Mouse (Mus musculus): ENCODE measurements around the gene Olfr17. TPM values are rescaled to one million over a fixed set of nuclear protein-coding genes. Genes with fewer than 3 reads are reported as not detected.
"Not testable (repeated sequence)": the region's sequence is repeated elsewhere in the genome, so short reads cannot be mapped to it uniquely, and the experiment has no call there.

Olfr17 gene
- total RNA-seq (2021) (not detected), polyA plus RNA-seq (2012; rRNA removed) (not detected in 2 replicates)
- long read RNA-seq: 0 reads

DNA sequence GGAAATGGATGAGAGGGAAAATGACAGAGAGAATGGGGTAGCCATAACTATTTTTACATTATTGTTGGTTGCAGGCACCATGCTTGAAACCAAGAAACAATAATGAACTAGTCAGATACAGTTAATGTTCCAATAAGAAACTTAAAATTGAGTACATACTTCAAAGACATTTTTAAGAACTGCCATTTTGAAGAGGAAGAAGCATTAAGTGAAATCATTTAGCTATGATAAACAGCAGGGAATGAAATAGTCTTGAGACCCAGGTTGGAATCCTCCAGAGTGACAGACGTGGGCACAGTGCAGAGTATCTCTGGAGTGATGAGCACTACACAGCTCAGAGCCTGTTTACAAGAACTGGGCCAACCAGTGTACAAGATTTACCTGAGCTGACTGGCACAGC, at the start of gene Olfr17:
TSS of gene Olfr17 (plus strand) at position 301 of the 400 bp plus-strand sequence.
- Histone ChIP-seq H3K27me3 (ENCODE audit: control insufficient read depth, insufficient read depth, low read length) (no peaks in the 10 kb centered on the region), H3K79me2 (replicated peaks; ENCODE audit: control insufficient read depth, insufficient read depth, low read length) (no peaks in the 10 kb centered on the region), H3K9ac (ENCODE audit: low read depth, low read length) (no peak within 1 kb of the TSS), H3K27ac (no peak within 1 kb of the TSS), H3K4me1 (ENCODE audit: control insufficient read depth, insufficient read depth, low read length) (no peaks in the 10 kb centered on the region), H3K4me3 (no peak within 1 kb of the TSS), H3K36me3 (ENCODE audit: control insufficient read depth, insufficient read depth, low read length) (no peaks in the 10 kb centered on the region)
- intact Hi-C loops (cut with DNase I): no loop called here
- WGBS: 26% methylated on average over 1 of the region's 1 CpGs
- TF ChIP-seq EP300 (IDR thresholded peaks at IDR 0.05; ENCODE audit: insufficient read depth, low read depth, low read length) (no peak), CTCF (IDR thresholded peaks at IDR 0.05) (no peak)
- DNase-seq: no peak

DNA sequence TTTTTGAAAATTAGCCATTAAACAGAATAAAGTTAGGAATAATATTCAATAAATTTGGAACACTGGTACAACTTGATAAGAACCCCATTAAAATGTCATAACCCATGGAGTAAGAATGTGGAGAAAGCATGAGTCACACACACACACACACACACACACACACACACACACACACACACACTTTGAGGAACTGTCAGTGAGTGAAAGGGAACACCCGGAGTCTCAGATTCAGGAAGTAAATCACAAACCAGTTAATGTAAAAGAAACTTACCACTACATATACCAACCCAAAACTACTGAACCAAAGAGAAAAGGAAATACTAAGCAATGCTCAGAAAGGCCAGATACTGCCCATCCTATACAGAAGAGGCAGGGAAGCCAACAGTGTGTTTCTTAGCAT, 48.6 kb upstream of the Olfr17 start:
- intact Hi-C loops (cut with DNase I): no loop called here
- no peak overlapping the region for H3K27ac ChIP-seq
- no peaks in the 10 kb centered on the region for H3K79me2 ChIP-seq (replicated peaks; ENCODE audit: control insufficient read depth, insufficient read depth, low read length)
- H3K9ac ChIP-seq (ENCODE audit: low read depth, low read length): no peak overlapping the region
- TF ChIP-seq CTCF (IDR thresholded peaks at IDR 0.05) (no peak), POLR2A (IDR thresholded peaks at IDR 0.05; ENCODE audit: insufficient read depth, low read depth, low read length) (no peak), EP300 (IDR thresholded peaks at IDR 0.05; ENCODE audit: insufficient read depth, low read depth, low read length) (no peak)
- 44% methylated on average over 1 of the region's 1 CpGs for WGBS
- H3K36me3 ChIP-seq (ENCODE audit: control insufficient read depth, insufficient read depth, low read length): no peaks in the 10 kb centered on the region
- no peaks in the 10 kb centered on the region for H3K4me1 ChIP-seq (ENCODE audit: control insufficient read depth, insufficient read depth, low read length)
- no peaks in the 10 kb centered on the region for H3K27me3 ChIP-seq (ENCODE audit: control insufficient read depth, insufficient read depth, low read length)
- no peak for DNase-seq
- no peak overlapping the region for H3K4me3 ChIP-seq

DNA sequence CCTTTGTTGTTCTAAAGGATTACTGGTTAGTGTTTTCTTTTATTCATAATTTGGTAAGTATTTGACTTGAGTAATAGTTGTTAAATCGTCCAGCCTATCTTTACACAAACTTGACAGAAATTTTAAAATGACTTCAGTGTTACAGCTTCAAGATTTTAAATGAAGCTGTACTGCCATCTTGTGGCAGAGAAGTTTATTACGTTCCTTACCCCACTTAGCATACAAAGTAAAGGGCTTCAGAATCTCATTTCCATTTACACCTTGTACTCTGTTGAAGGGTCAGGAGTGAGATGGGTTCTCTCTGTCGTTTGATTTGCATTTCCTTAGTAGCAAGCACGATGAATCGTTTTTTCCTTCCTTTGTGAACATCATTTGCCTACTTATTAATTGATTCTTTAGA, 47.2 kb upstream of the Olfr17 start:
- peak; percentile 79 for TF ChIP-seq CTCF (IDR thresholded peaks at IDR 0.05)
- TF ChIP-seq POLR2A (IDR thresholded peaks at IDR 0.05; ENCODE audit: insufficient read depth, low read depth, low read length): no peak
- no peaks in the 10 kb centered on the region for H3K27me3 ChIP-seq (ENCODE audit: control insufficient read depth, insufficient read depth, low read length)
- WGBS: 3% methylated on average over 5 of the region's 5 CpGs
- H3K27ac ChIP-seq: no peak overlapping the region
- intact Hi-C loops (cut with DNase I): no loop called here
- no peaks in the 10 kb centered on the region for H3K4me1 ChIP-seq (ENCODE audit: control insufficient read depth, insufficient read depth, low read length)
- no peak for DNase-seq
- no peaks in the 10 kb centered on the region for H3K36me3 ChIP-seq (ENCODE audit: control insufficient read depth, insufficient read depth, low read length)
- no peak overlapping the region for H3K4me3 ChIP-seq
- no peaks in the 10 kb centered on the region for H3K79me2 ChIP-seq (replicated peaks; ENCODE audit: control insufficient read depth, insufficient read depth, low read length)
- H3K9ac ChIP-seq (ENCODE audit: low read depth, low read length): no peak overlapping the region

- Histone ChIP-seq H3K27ac (no peak overlapping the region), H3K36me3 (ENCODE audit: control insufficient read depth, insufficient read depth, low read length) (no peaks in the 10 kb centered on the region), H3K4me3 (no peak overlapping the region), H3K9ac (ENCODE audit: low read depth, low read length) (no peak overlapping the region), H3K79me2 (replicated peaks; ENCODE audit: control insufficient read depth, insufficient read depth, low read length) (no peaks in the 10 kb centered on the region), H3K4me1 (ENCODE audit: control insufficient read depth, insufficient read depth, low read length) (no peaks in the 10 kb centered on the region), H3K27me3 (ENCODE audit: control insufficient read depth, insufficient read depth, low read length) (no peaks in the 10 kb centered on the region)
- WGBS: 18% methylated on average over 3 of the region's 3 CpGs
- intact Hi-C loops (cut with DNase I): no loop called here
- TF ChIP-seq EP300 (IDR thresholded peaks at IDR 0.05; ENCODE audit: insufficient read depth, low read depth, low read length) (no peak), CTCF (IDR thresholded peaks at IDR 0.05) (no peak), POLR2A (IDR thresholded peaks at IDR 0.05; ENCODE audit: insufficient read depth, low read depth, low read length) (no peak)
- no peak for DNase-seq
These were observed 45.4 kb upstream of the Olfr17 start for GRCm38 (mm10) chr7:107047578-107047977.

- intact Hi-C loops (cut with DNase I): loop anchor here (10.0 kb wide), 1 partner anchor 56 kb away; no protein-coding TSS in a partner anchor
- no peaks in the 10 kb centered on the region for H3K36me3 ChIP-seq (ENCODE audit: control insufficient read depth, insufficient read depth, low read length)
These were observed 22.3 kb upstream of the Olfr17 start, which contains the start of gene Olfr714 for GRCm38 (mm10) chr7:107070681-107071080. Gene Olfr714, plus strand, starts transcription at chr7:107070981.

GRCm38 (mm10) chr7:107110269-107110668, 17.2 kb downstream of the Olfr17 start, which contains the start of gene Olfr715b:
Gene Olfr715b, minus strand, starts transcription at chr7:107110369.
- H3K4me1 ChIP-seq (ENCODE audit: control insufficient read depth, insufficient read depth, low read length); H3K36me3 ChIP-seq (ENCODE audit: control insufficient read depth, insufficient read depth, low read length); H3K27ac ChIP-seq; H3K9ac ChIP-seq (ENCODE audit: low read depth, low read length); intact Hi-C loops (cut with DNase I); H3K4me3 ChIP-seq; DNase-seq; H3K27me3 ChIP-seq (ENCODE audit: control insufficient read depth, insufficient read depth, low read length); H3K79me2 ChIP-seq (replicated peaks; ENCODE audit: control insufficient read depth, insufficient read depth, low read length): not testable (repeated sequence)
- 65% methylated on average over 2 of the region's 2 CpGs for WGBS

More at GRCm38 (mm10) chr7:107070681-107071080, 22.3 kb upstream of the Olfr17 start, which contains the start of gene Olfr714:
- Histone ChIP-seq H3K4me3 (no peak within 1 kb of the TSS), H3K27me3 (ENCODE audit: control insufficient read depth, insufficient read depth, low read length) (no peaks in the 10 kb centered on the region), H3K79me2 (replicated peaks; ENCODE audit: control insufficient read depth, insufficient read depth, low read length) (no peaks in the 10 kb centered on the region), H3K9ac (ENCODE audit: low read depth, low read length) (no peak within 1 kb of the TSS), H3K27ac (no peak within 1 kb of the TSS), H3K4me1 (ENCODE audit: control insufficient read depth, insufficient read depth, low read length) (no peaks in the 10 kb centered on the region)
- DNase-seq: no peak
- TF ChIP-seq CTCF (IDR thresholded peaks at IDR 0.05): no peak
- no peak for TF ChIP-seq POLR2A (IDR thresholded peaks at IDR 0.05; ENCODE audit: insufficient read depth, low read depth, low read length)
- TF ChIP-seq EP300 (IDR thresholded peaks at IDR 0.05; ENCODE audit: insufficient read depth, low read depth, low read length): no peak
- WGBS: 89% methylated on average over 2 of the region's 2 CpGs

- H3K4me1 ChIP-seq (ENCODE audit: control insufficient read depth, insufficient read depth, low read length); H3K9ac ChIP-seq (ENCODE audit: low read depth, low read length); H3K4me3 ChIP-seq; H3K27ac ChIP-seq; H3K79me2 ChIP-seq (replicated peaks; ENCODE audit: control insufficient read depth, insufficient read depth, low read length); H3K27me3 ChIP-seq (ENCODE audit: control insufficient read depth, insufficient read depth, low read length); DNase-seq; H3K36me3 ChIP-seq (ENCODE audit: control insufficient read depth, insufficient read depth, low read length); intact Hi-C loops (cut with DNase I): not testable (repeated sequence)
- WGBS: 73% methylated on average over 3 of the region's 3 CpGs
These were observed 38.0 kb downstream of the Olfr17 start, which contains the start of gene Olfr715 for GRCm38 (mm10) chr7:107130983-107131382. Gene Olfr715, minus strand, starts transcription at chr7:107131083.

DNA sequence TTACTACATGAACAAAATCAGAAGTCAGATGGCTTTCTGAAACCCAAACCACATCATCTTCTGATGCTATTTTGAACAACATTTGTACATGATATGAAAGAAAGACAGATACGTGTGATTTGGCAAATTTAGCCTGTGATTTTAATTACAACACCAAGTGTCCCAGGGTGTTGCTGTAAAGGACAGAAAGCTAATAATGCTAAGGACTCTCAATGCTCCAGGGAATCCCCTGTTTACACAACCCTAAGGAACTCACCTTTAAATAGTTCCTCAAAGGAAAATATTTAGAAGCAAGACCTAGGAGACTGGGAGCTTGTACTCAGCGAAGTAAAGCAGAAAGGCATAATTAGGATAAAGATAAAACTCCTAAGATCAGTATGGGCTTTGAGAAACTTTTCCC, 45.0 kb downstream of the Olfr17 start, which contains the start of gene Olfr716:
TSS of gene Olfr716 (plus strand) at position 301 of the 400 bp plus-strand sequence.
- H3K79me2 ChIP-seq (replicated peaks; ENCODE audit: control insufficient read depth, insufficient read depth, low read length); H3K9ac ChIP-seq (ENCODE audit: low read depth, low read length); DNase-seq; H3K27ac ChIP-seq; intact Hi-C loops (cut with DNase I); H3K4me1 ChIP-seq (ENCODE audit: control insufficient read depth, insufficient read depth, low read length); H3K4me3 ChIP-seq; H3K36me3 ChIP-seq (ENCODE audit: control insufficient read depth, insufficient read depth, low read length); H3K27me3 ChIP-seq (ENCODE audit: control insufficient read depth, insufficient read depth, low read length): not testable (repeated sequence)
- 46% methylated on average over 2 of the region's 2 CpGs for WGBS

All from heart, adult 2 months (tissue).